Mouse (Mus musculus): ENCODE measurements around the gene Mcidas. TPM values are rescaled to one million over a fixed set of nuclear protein-coding genes. Genes with fewer than 3 reads are reported as not detected.

Gene Mcidas
- not detected in 2 replicates for polyA plus RNA-seq (2015; fragmentation: Nextera tagmentation; extraction: Ambion mirVana)

GRCm38 (mm10) chr13:112993531-112994152, at the start of gene Mcidas:
Mcidas (plus strand) TSS chr13:112993845.

DNA sequence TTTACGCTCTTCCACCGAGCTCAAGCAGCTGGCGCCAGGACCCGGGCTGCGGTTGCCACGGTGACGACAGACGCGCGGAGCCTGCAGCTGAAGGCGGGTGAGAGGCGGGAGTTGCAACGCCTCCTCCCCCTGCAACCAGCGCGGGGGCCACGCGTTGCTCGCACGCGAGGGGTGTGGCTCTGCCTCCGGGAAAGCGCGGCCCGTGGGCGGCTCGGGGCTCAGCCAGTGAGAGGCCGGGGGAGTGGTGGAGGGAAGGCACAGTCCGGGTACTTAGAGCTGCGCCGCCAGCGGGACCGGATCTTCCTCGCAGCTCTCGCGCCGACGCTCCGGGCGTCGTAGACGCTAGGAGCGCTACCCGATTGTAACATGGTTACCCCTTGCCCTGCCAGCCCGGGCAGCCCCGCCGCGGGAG, 6.1 kb upstream of the Mcidas start, which contains the start of gene Ccno:
TSS of gene Ccno (plus strand) at position 271 of the 412 bp plus-strand sequence.

GRCm38 (mm10) chr13:113034950-113035421, 41.3 kb downstream of the Mcidas start, which contains the start of gene Cdc20b:
Cdc20b (plus strand) TSS chr13:113035111.

GRCm38 (mm10) chr13:113046211-113046883, 52.7 kb downstream of the Mcidas start, which contains the start of gene Gpx8:
Gpx8 (minus strand) TSS chr13:113046410.

Small RNAs within 50 kb of the gene (microRNA-seq; reads per million reads assigned to microRNA genes)
- gene Mir449a (ENCODE audit: borderline replicate concordance, insufficient number of aligned reads) = 88.6 reads per million, percentile 42 among the genes with 10 or more reads in this experiment
- not detected for gene Mir449b (ENCODE audit: borderline replicate concordance, insufficient number of aligned reads)
- gene Mir449c (ENCODE audit: borderline replicate concordance, insufficient number of aligned reads) = not detected

Other genes starting within 250 kb of the Mcidas start
- 253 and 443 TPM in 2 replicates for gene Plpp1, start 193.1 kb upstream of the Mcidas start, polyA plus RNA-seq (2015; fragmentation: Nextera tagmentation; extraction: Ambion mirVana)
- 36.2 and 49.1 TPM in 2 replicates for gene Mtrex, start 66.4 kb upstream of the Mcidas start, polyA plus RNA-seq (2015; fragmentation: Nextera tagmentation; extraction: Ambion mirVana)
- gene Dhx29, start 66.4 kb upstream of the Mcidas start, polyA plus RNA-seq (2015; fragmentation: Nextera tagmentation; extraction: Ambion mirVana) = 9.1 and 15.8 TPM in 2 replicates
- 0.60 and 1.8 TPM in 2 replicates for gene Ccno, start 6.0 kb upstream of the Mcidas start, polyA plus RNA-seq (2015; fragmentation: Nextera tagmentation; extraction: Ambion mirVana)
- gene Cdc20b, start 41.3 kb downstream of the Mcidas start, polyA plus RNA-seq (2015; fragmentation: Nextera tagmentation; extraction: Ambion mirVana) = 0.11 TPM in 1 of 2 replicates, not detected in the other
- gene Gpx8, start 52.6 kb downstream of the Mcidas start, polyA plus RNA-seq (2015; fragmentation: Nextera tagmentation; extraction: Ambion mirVana) = 234 and 411 TPM in 2 replicates
- 6.8 and 10.1 TPM in 2 replicates for gene Gzma, start 107.1 kb downstream of the Mcidas start, polyA plus RNA-seq (2015; fragmentation: Nextera tagmentation; extraction: Ambion mirVana)
- gene Esm1, start 215.8 kb downstream of the Mcidas start, polyA plus RNA-seq (2015; fragmentation: Nextera tagmentation; extraction: Ambion mirVana) = 3.9 and 16.0 TPM in 2 replicates
- not detected in 2 replicates for gene Gzmk, start 232.1 kb downstream of the Mcidas start, polyA plus RNA-seq (2015; fragmentation: Nextera tagmentation; extraction: Ambion mirVana)